Mouse (Mus musculus): Measurements from ENCODE around the gene 2310030G06Rik. TPM values are rescaled to one million over a fixed set of nuclear protein-coding genes. Genes with fewer than 3 reads are reported as not detected.

Gene 2310030G06Rik
- not detected for polyA plus RNA-seq (2017; shearing (Covaris generic))

DNA sequence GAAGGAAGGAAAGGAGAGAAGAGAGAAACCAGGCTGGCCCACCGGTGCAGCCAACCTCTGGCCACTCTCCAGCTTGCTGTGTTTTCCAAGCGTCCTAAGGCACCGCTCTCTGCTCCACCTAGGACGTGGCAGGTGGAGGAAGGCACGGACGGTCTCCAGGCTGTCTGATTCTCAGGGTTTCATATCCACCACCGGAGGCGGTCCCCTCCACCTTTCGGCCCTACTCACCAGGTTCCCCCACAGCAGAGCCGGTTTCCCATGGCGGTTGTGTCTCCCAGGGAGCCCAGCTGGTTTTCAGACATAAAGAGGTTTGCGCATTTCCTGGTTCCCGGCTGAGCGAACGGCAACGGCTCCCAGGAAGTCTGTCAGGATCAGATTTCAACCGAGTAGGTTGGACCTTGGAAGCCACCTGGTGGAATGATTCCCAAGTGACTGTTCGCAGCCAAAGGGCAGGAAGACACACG, at the start of gene 2310030G06Rik:
Gene 2310030G06Rik, minus strand, starts transcription at position 323 of the 464 bp plus-strand sequence.

GRCm38 (mm10) chr9:50774991-50775612, 28.8 kb upstream of the 2310030G06Rik start, which contains the start of the genes Alg9 and 1110032A03Rik:
TSS of gene Alg9 (plus strand) at chr9:50775019.
TSS of gene 1110032A03Rik (minus strand) at chr9:50775520.

GRCm38 (mm10) chr9:50768107-50769002, 22.0 kb upstream of the 2310030G06Rik start, which contains the start of gene Fdxacb1:
TSS of gene Fdxacb1 (plus strand) at chr9:50768236.

GRCm38 (mm10) chr9:50752054-50752602, 5.8 kb upstream of the 2310030G06Rik start, which contains the start of gene Hspb2:
TSS of gene Hspb2 (minus strand) at chr9:50752354.

DNA sequence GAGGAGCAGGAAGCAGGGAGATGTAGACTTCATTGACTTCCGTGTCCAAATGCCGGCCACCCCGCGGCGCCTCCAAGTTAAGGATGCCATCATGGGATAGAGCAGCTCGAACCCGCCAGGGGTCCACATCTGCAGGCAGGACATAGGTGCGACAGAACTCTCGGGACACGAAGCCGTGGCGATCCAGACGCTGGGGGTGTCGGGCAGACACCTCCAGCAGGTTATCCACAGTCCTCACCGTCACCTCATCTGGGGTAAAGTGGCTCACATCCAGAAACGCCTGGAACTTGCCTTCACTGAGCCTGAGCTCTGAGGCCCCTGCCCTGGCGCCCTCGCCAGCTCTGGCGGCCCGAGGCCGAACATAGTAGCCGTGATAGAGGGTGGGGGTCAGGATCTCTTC, 5.0 kb upstream of the 2310030G06Rik start, which contains the start of gene Cryab:
Gene Cryab, plus strand, starts transcription at position 3 of the 400 bp plus-strand sequence.

DNA sequence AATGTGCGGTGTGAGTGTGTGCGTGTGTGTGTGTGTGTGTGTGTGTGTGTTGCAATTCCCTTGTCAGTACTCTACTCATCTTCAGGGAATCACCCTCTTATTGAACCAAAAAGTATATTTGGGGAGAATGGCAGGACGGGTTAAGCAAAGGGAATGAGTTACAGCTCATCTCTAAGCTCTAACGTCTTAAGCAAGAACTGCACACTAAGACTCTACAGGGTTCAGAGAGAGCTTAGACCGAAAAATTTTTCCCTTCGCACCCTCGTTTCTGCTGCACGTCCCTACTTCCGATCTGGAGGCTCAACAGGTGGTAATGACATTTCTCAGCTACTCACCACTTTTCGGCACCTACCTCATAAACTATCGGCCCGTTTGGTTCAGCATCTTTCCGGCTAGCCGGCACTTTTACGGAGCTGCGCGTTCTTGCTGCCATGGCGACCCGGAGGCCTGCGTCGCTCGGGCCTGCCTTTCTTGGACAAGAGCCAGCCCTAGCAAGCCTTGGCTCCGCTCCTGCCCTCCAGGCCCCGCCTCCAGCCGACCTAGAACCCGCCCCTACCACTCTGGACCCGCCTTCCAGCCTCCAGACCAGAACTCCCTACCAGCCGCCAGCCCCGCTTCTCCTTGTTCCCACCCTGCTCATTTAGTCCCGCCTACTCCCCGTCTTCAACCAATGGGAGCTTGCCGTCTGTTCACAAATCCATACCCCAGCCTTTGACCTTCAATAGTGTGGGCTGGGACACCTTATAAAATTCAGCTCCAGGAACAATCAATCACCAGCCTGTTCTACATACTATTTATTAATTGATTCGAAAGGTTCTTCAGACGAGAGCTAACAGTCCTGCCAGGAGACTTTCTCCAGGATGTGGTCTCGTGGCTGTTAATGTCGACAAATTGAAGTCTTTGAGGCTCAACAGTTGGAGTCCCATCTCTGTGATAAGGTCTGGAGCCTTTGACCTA, 7.1 kb downstream of the 2310030G06Rik start, which contains the start of gene Dixdc1:
Gene Dixdc1, minus strand, starts transcription at position 604 of the 957 bp plus-strand sequence.

Other genes with a start within 250 kb of the 2310030G06Rik start
- gene Pts, start 217.8 kb downstream of the 2310030G06Rik start, polyA plus RNA-seq (2017; shearing (Covaris generic)) = 142 TPM
- 4.3 TPM for gene Il18, start 191.7 kb downstream of the 2310030G06Rik start, polyA plus RNA-seq (2017; shearing (Covaris generic))
- gene Bco2, start 191.4 kb downstream of the 2310030G06Rik start, polyA plus RNA-seq (2017; shearing (Covaris generic)) = 0.60 TPM
- not detected for gene Tex12, start 185.2 kb downstream of the 2310030G06Rik start, polyA plus RNA-seq (2017; shearing (Covaris generic))
- 193 TPM for gene Sdhd, start 142.7 kb downstream of the 2310030G06Rik start, polyA plus RNA-seq (2017; shearing (Covaris generic))
- 125 TPM for gene Timm8b, start 142.6 kb downstream of the 2310030G06Rik start, polyA plus RNA-seq (2017; shearing (Covaris generic))
- gene Pih1d2, start 129.2 kb downstream of the 2310030G06Rik start, polyA plus RNA-seq (2017; shearing (Covaris generic)) = 0.76 TPM
- gene Nkapd1, start 129.1 kb downstream of the 2310030G06Rik start, polyA plus RNA-seq (2017; shearing (Covaris generic)) = 19.7 TPM
- gene Dlat, start 86.8 kb downstream of the 2310030G06Rik start, polyA plus RNA-seq (2017; shearing (Covaris generic)) = 26.1 TPM
- 0.14 TPM for gene Dixdc1, start 7.0 kb downstream of the 2310030G06Rik start, polyA plus RNA-seq (2017; shearing (Covaris generic))
- 0.82 TPM for gene Cryab, start 4.8 kb upstream of the 2310030G06Rik start, polyA plus RNA-seq (2017; shearing (Covaris generic))
- not detected for gene Hspb2, start 5.8 kb upstream of the 2310030G06Rik start, polyA plus RNA-seq (2017; shearing (Covaris generic))
- gene Fdxacb1, start 21.7 kb upstream of the 2310030G06Rik start, polyA plus RNA-seq (2017; shearing (Covaris generic)) = 10.2 TPM
- 7.7 TPM for gene Alg9, start 28.5 kb upstream of the 2310030G06Rik start, polyA plus RNA-seq (2017; shearing (Covaris generic))
- 18.6 TPM for gene 1110032A03Rik, start 29.0 kb upstream of the 2310030G06Rik start, polyA plus RNA-seq (2017; shearing (Covaris generic))
- gene Ppp2r1b, start 98.8 kb upstream of the 2310030G06Rik start, polyA plus RNA-seq (2017; shearing (Covaris generic)) = 105 TPM